Mouse (Mus musculus): ENCODE measurements around the gene Macf1. TPM values are rescaled to one million over a fixed set of nuclear protein-coding genes. Genes with fewer than 3 reads are reported as not detected.
A peak's percentile ranks its signal among the peaks of the same experiment; 100 is the strongest.
"Not testable (repeated sequence)": the region's sequence is repeated elsewhere in the genome, so short reads cannot be mapped to it uniquely, and the experiment has no call there.

The Macf1 gene
- polyA plus RNA-seq, 1 experiment from 2014 or later = 76.5 TPM

DNA sequence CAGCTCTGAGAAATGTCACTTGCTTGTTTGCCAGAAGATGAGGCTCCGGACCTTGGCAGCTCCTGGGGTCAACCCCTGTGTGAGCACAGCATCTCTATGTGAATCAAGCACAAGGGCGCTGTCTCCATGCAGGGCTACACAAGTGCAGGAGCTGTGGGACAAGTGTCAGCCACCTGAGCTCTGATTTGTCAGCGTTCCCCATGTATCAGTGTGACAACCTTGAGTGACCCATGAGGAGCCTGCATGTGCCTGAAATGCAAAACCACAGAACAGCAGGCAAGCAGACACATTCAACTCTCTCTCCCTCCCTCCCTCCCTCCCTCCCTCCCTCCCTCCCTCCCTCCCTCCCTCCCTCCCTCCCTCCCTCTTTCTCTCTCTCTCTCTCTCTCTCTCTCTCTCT is 356.5 kb downstream of the Macf1 start:
- no peak for ATAC-seq
- Histone ChIP-seq H3K4me2 (ENCODE audit: low read length) (no peak overlapping the region), H3K9ac (ENCODE audit: low read length) (no peak overlapping the region), H3K4me3 (ENCODE audit: low read depth, low read length) (no peak overlapping the region), H3K36me3 (ENCODE audit: control insufficient read depth, insufficient read depth, low read length) (no peaks in the 10 kb centered on the region), H3K27me3 (replicated peaks; ENCODE audit: control insufficient read depth, insufficient read depth, low read length) (peaks cover 5% of the 10 kb centered on the region), H3K27ac (ENCODE audit: low read depth, low read length) (no peak overlapping the region), H3K4me1 (ENCODE audit: control insufficient read depth, insufficient read depth, low read length) (no peaks in the 10 kb centered on the region), H3K9me3 (replicated peaks; ENCODE audit: control insufficient read depth, low read length) (no peaks in the 10 kb centered on the region)
- DNase-seq (ENCODE audit: low spot score) = no peak
- WGBS = 60% methylated on average over 3 of the region's 3 CpGs

DNA sequence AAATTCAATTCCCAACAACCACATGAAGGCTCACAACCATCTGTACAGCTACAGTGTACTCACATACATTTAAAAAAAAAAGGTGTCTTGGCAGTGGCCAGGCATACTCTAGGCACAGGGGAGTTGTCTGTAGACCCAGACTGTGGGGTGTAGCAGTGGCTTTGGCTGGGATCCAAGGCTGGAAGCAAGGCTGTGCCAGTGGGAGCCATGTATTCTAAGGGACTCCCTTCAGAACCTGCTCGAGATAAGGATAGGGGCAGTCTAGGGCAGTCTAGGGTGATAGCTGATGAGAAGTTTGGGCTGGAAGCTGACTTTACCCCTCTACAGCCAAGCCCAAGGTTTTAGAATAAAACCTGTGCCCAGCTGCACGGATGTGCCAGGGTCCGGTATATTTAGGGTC is 358.1 kb downstream of the Macf1 start:
- H3K4me3 ChIP-seq (ENCODE audit: low read depth, low read length) = no peak overlapping the region
- H3K4me1 ChIP-seq (ENCODE audit: control insufficient read depth, insufficient read depth, low read length) = no peaks in the 10 kb centered on the region
- H3K4me2 ChIP-seq (ENCODE audit: low read length) = no peak overlapping the region
- ATAC-seq (no peak), DNase-seq (ENCODE audit: low spot score) (peak; percentile 33)
- H3K27me3 ChIP-seq (replicated peaks; ENCODE audit: control insufficient read depth, insufficient read depth, low read length) = peaks cover 5% of the 10 kb centered on the region
- no peak overlapping the region for H3K9ac ChIP-seq (ENCODE audit: low read length)
- no peak overlapping the region for H3K27ac ChIP-seq (ENCODE audit: low read depth, low read length)
- H3K9me3 ChIP-seq (replicated peaks; ENCODE audit: control insufficient read depth, low read length) = no peaks in the 10 kb centered on the region
- WGBS = 80% methylated on average over 3 of the region's 3 CpGs
- no peaks in the 10 kb centered on the region for H3K36me3 ChIP-seq (ENCODE audit: control insufficient read depth, insufficient read depth, low read length)

DNA sequence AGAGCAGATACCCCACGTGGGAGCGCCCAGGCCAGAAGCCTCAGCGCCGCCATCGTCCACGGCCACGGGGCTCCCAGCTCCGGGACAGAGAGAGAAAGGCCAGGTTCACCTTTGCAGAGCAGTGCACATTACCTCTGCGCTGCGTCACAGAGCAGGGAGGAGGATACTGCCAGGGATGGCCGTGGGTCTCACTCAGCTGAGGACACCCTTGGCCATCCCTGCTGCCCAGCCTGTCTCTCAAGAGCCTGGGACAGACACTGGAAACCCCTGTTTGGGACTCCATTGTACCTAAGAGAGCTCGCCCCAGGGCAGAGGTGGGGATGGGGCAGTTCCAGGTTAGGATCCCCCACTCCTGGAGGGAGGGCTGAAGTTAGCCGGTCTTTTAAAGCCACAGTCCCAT is 360.6 kb downstream of the Macf1 start, which contains the start of gene Oxct2a:
Oxct2a (minus strand) TSS at position 101 of the 400 bp plus-strand sequence.
- WGBS = 9% methylated on average over 11 of the region's 13 CpGs
- ATAC-seq = no peak
- H3K9ac ChIP-seq (ENCODE audit: low read length) = no peak within 1 kb of the TSS

DNA sequence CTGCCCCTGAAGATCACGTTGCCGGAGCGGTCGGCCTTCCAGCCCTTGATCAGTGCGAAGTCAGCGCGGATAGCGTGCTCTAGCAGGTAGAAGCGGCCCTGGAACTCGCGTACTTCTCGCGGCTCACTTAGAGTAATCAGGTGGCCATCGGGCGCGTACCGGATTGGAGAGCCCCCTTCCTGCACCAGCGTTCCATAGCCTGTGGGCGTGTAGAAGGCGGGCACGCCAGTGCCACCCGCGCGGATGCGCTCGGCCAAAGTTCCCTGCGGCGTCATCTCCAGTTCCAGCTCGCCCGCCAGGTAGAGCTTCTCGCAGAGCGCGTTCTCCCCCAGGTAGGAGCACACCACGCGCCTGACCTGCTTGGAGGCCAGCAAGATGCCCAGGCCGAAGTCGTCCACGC is 361.2 kb downstream of the Macf1 start:
- not testable (repeated sequence) for H3K9ac ChIP-seq (ENCODE audit: low read length); DNase-seq (ENCODE audit: low spot score); H3K36me3 ChIP-seq (ENCODE audit: control insufficient read depth, insufficient read depth, low read length); H3K4me1 ChIP-seq (ENCODE audit: control insufficient read depth, insufficient read depth, low read length); H3K27ac ChIP-seq (ENCODE audit: low read depth, low read length); H3K9me3 ChIP-seq (replicated peaks; ENCODE audit: control insufficient read depth, low read length); H3K4me3 ChIP-seq (ENCODE audit: low read depth, low read length); H3K27me3 ChIP-seq (replicated peaks; ENCODE audit: control insufficient read depth, insufficient read depth, low read length); ATAC-seq
- 23% methylated on average over 25 of the region's 38 CpGs for WGBS
- peak overlapping the region; percentile 26 for H3K4me2 ChIP-seq (ENCODE audit: low read length)

More for the DNA sequence above, 360.6 kb downstream of the Macf1 start, which contains the start of gene Oxct2a:
- no peaks in the 10 kb centered on the region for H3K9me3 ChIP-seq (replicated peaks; ENCODE audit: control insufficient read depth, low read length)
- H3K4me3 ChIP-seq (ENCODE audit: low read depth, low read length) = no peak within 1 kb of the TSS; the same call in 1 of the 2 replicates
- H3K4me1 ChIP-seq (ENCODE audit: control insufficient read depth, insufficient read depth, low read length) = no peaks in the 10 kb centered on the region
- peak within 1 kb of the TSS; percentile 26 for H3K4me2 ChIP-seq (ENCODE audit: low read length)
- H3K36me3 ChIP-seq (ENCODE audit: control insufficient read depth, insufficient read depth, low read length) = no peaks in the 10 kb centered on the region
- no peak for DNase-seq (ENCODE audit: low spot score)
- peaks cover 5% of the 10 kb centered on the region for H3K27me3 ChIP-seq (replicated peaks; ENCODE audit: control insufficient read depth, insufficient read depth, low read length)
- H3K27ac ChIP-seq (ENCODE audit: low read depth, low read length) = no peak within 1 kb of the TSS

DNA sequence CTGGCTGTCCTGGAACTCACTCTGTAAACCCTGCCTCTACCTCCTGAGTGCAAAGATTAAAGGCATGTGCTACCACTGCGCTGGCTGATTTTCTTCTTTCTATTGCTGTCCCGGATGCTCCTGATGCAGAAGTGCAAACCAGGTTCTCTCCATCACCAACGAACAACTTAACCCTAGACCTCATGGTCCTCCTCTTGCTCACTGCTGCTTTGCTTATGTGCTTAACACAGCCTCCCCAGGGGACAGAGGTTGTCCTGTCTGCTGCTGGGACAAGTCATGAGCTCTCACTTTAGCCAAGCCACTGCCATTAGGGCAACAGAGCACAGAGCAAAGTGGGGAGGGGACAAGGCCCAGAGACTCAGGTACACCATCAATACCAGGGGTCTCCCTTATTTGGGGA is 369.7 kb downstream of the Macf1 start:
- H3K27ac ChIP-seq (ENCODE audit: low read depth, low read length) = no peak overlapping the region
- no peak overlapping the region for H3K9ac ChIP-seq (ENCODE audit: low read length)
- ATAC-seq = no peak
- WGBS = 90% methylated on average over 3 of the region's 3 CpGs
- H3K4me1 ChIP-seq (ENCODE audit: control insufficient read depth, insufficient read depth, low read length) = no peaks in the 10 kb centered on the region
- no peak overlapping the region for H3K4me2 ChIP-seq (ENCODE audit: low read length)
- no peak for DNase-seq (ENCODE audit: low spot score)
- H3K4me3 ChIP-seq (ENCODE audit: low read depth, low read length) = no peak overlapping the region
- H3K27me3 ChIP-seq (replicated peaks; ENCODE audit: control insufficient read depth, insufficient read depth, low read length) = no peaks in the 10 kb centered on the region
- H3K9me3 ChIP-seq (replicated peaks; ENCODE audit: control insufficient read depth, low read length) = no peaks in the 10 kb centered on the region
- H3K36me3 ChIP-seq (ENCODE audit: control insufficient read depth, insufficient read depth, low read length) = no peaks in the 10 kb centered on the region

DNA sequence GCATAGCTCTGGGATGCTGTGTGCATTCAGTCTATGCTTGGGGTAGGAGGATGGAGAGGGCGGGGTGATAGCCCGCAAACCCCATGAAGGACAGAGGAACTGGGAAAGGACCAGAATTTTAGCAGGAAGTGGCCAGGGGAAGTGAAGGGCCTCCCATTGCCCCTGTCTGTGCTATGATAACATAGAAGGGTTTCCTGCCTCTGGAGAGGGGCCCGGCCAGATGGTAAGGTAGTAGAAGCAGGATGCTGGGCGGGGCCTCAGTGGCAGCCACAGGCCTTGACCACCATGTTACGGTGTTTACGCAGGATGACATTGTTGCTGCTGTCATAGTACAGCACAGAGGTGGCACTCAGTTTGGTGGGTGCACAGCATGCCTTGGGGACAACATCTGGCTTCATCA is 371.1 kb downstream of the Macf1 start:
- Histone ChIP-seq H3K9me3 (replicated peaks; ENCODE audit: control insufficient read depth, low read length) (no peaks in the 10 kb centered on the region), H3K4me2 (ENCODE audit: low read length) (no peak overlapping the region), H3K36me3 (ENCODE audit: control insufficient read depth, insufficient read depth, low read length) (no peaks in the 10 kb centered on the region), H3K4me1 (ENCODE audit: control insufficient read depth, insufficient read depth, low read length) (no peaks in the 10 kb centered on the region), H3K27ac (ENCODE audit: low read depth, low read length) (no peak overlapping the region), H3K27me3 (replicated peaks; ENCODE audit: control insufficient read depth, insufficient read depth, low read length) (no peaks in the 10 kb centered on the region), H3K9ac (ENCODE audit: low read length) (no peak overlapping the region), H3K4me3 (ENCODE audit: low read depth, low read length) (no peak overlapping the region)
- WGBS = 96% methylated on average over 6 of the region's 6 CpGs
- ATAC-seq (no peak), DNase-seq (ENCODE audit: low spot score) (no peak)

DNA sequence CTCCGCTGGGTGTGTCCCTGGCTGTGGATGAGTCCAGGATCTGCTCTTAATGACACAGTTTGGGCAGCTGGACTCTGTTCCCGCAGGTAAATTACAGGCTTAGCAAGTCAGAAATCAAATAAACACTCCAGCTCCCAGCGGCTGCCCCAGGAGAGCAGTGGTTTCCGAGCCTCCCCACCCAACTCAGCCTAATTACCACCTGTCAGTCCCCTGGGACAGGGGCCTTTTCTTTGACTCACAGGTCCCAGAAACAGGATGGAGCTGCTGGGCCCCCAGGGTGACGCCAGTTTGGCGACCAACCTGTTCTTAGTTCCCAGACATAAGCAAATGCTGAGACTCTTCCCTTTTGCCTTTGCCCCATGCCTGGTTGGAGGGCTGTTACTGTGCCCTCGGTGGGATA is 372.3 kb downstream of the Macf1 start:
- H3K27ac ChIP-seq (ENCODE audit: low read depth, low read length) = no peak overlapping the region
- H3K4me2 ChIP-seq (ENCODE audit: low read length) = no peak overlapping the region
- H3K9ac ChIP-seq (ENCODE audit: low read length) = no peak overlapping the region
- H3K9me3 ChIP-seq (replicated peaks; ENCODE audit: control insufficient read depth, low read length) = no peaks in the 10 kb centered on the region
- H3K27me3 ChIP-seq (replicated peaks; ENCODE audit: control insufficient read depth, insufficient read depth, low read length) = no peaks in the 10 kb centered on the region
- ATAC-seq (no peak), DNase-seq (ENCODE audit: low spot score) (no peak)
- H3K4me3 ChIP-seq (ENCODE audit: low read depth, low read length) = no peak overlapping the region
- H3K36me3 ChIP-seq (ENCODE audit: control insufficient read depth, insufficient read depth, low read length) = no peaks in the 10 kb centered on the region
- H3K4me1 ChIP-seq (ENCODE audit: control insufficient read depth, insufficient read depth, low read length) = no peaks in the 10 kb centered on the region
- whole genome bisulfite sequencing = 90% methylated on average over 7 of the region's 7 CpGs

DNA sequence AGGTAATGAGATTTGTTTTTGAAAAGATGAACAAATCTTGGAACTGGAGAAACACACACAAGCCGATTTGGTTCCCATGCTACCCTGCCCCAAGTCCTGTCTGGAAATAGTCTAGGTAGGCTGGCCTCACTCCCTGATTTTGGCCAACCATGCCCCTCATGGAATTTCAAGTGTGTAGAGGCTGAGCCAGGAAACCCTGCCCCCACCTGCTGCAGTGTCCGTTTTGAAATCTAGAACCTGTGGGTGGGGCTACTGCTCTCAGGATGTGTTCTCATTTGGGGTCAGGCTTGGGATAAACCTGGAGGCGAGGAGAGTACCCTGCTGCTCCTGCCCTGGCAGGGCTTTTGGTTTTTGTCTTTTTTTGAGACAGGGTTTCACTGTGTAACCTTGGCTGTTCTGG is 375.9 kb downstream of the Macf1 start:
- H3K9ac ChIP-seq (ENCODE audit: low read length) = no peak overlapping the region
- ATAC-seq = no peak
- no peak overlapping the region for H3K4me3 ChIP-seq (ENCODE audit: low read depth, low read length)
- no peaks in the 10 kb centered on the region for H3K9me3 ChIP-seq (replicated peaks; ENCODE audit: control insufficient read depth, low read length)
- peaks cover 8% of the 10 kb centered on the region; the same call in 1 of the 2 replicates for H3K36me3 ChIP-seq (ENCODE audit: control insufficient read depth, insufficient read depth, low read length)
- no peak overlapping the region for H3K4me2 ChIP-seq (ENCODE audit: low read length)
- DNase-seq (ENCODE audit: low spot score) = no peak
- H3K4me1 ChIP-seq (ENCODE audit: control insufficient read depth, insufficient read depth, low read length) = no peaks in the 10 kb centered on the region
- 62% methylated on average over 3 of the region's 3 CpGs for WGBS
- no peaks in the 10 kb centered on the region for H3K27me3 ChIP-seq (replicated peaks; ENCODE audit: control insufficient read depth, insufficient read depth, low read length)
- H3K27ac ChIP-seq (ENCODE audit: low read depth, low read length) = no peak overlapping the region

DNA sequence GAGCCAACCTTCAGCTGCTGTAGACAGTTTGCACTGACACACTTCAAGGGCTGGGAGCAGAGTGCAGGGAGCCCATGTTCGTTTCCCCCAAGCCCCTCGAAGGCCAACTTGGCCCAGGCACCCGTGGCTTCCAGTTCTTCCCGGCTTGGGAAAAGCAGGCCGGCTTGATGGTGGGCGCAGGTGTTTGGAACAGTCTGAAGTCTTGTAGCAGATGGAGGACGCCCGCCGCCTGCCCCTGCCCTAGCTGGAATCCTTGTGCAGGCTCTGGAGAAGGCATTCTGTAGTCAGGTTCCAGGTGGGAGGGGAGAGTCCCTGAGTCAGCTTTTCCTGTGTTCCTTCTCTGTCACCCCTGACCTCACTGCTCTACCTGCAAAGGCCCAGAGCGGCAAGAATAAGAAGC is 377.2 kb downstream of the Macf1 start:
- Histone ChIP-seq H3K4me3 (ENCODE audit: low read depth, low read length) (no peak overlapping the region), H3K9ac (ENCODE audit: low read length) (no peak overlapping the region), H3K27ac (ENCODE audit: low read depth, low read length) (no peak overlapping the region), H3K9me3 (replicated peaks; ENCODE audit: control insufficient read depth, low read length) (no peaks in the 10 kb centered on the region), H3K4me1 (ENCODE audit: control insufficient read depth, insufficient read depth, low read length) (no peaks in the 10 kb centered on the region), H3K27me3 (replicated peaks; ENCODE audit: control insufficient read depth, insufficient read depth, low read length) (no peaks in the 10 kb centered on the region), H3K36me3 (ENCODE audit: control insufficient read depth, insufficient read depth, low read length) (peaks cover 19% of the 10 kb centered on the region), H3K4me2 (ENCODE audit: low read length) (no peak overlapping the region)
- 85% methylated on average over 10 of the region's 10 CpGs for WGBS
- no peak for ATAC-seq
- DNase-seq (ENCODE audit: low spot score) = no peak
